Comparison of ENCODE assay signal across 8 mouse cellular contexts in genomic region chr13:23526312-23526711, GRCm38 (mm10). TPM values are rescaled to one million over a fixed set of nuclear protein-coding genes. Genes with fewer than 3 reads are reported as not detected.
DNase-seq lines count a peak whose midpoint lies in the region; ATAC-seq and TF ChIP-seq lines count a peak whose summit lies in the region.

No protein-coding gene starts in this region.

- H3K36me3 ChIP-seq in E14TG2a.4 (ENCODE audit: insufficient read depth, low read length), result no peaks in the 10 kb centered on the region
- H3K36me3 ChIP-seq in forebrain, embryonic 14.5 days (ENCODE audit: control insufficient read depth, insufficient read depth, low read length), result no peaks in the 10 kb centered on the region
- no peaks in the 10 kb centered on the region for H3K36me3 ChIP-seq in liver, embryonic 15.5 days (replicated peaks)
- H3K36me3 ChIP-seq in stomach, embryonic 16.5 days (ENCODE audit: control insufficient read depth, insufficient read depth, low read length), result no peaks in the 10 kb centered on the region

- ATAC-seq in forebrain, embryonic 14.5 days, result peak; percentile 50
- no peak for ATAC-seq in liver, embryonic 15.5 days (ENCODE audit: insufficient read depth)
- no peak; the same call in 1 of the 2 replicates for ATAC-seq in stomach, embryonic 16.5 days (ENCODE audit: insufficient read depth, low FRiP score)

- peak overlapping the region; percentile 53 for H3K4me2 ChIP-seq in forebrain, embryonic 14.5 days (ENCODE audit: low read length)
- H3K4me2 ChIP-seq in liver, embryonic 15.5 days, result peak overlapping the region; percentile 65
- peak overlapping the region; percentile 63 for H3K4me2 ChIP-seq in stomach, embryonic 16.5 days (ENCODE audit: low read depth, low read length)

- H3K27me3 ChIP-seq in E14TG2a.4 (ENCODE audit: insufficient read depth, low read length), result no peaks in the 10 kb centered on the region
- no peaks in the 10 kb centered on the region for H3K27me3 ChIP-seq in forebrain, embryonic 14.5 days (replicated peaks; ENCODE audit: control insufficient read depth, insufficient read depth, low read length)
- no peaks in the 10 kb centered on the region for H3K27me3 ChIP-seq in liver, embryonic 15.5 days
- no peaks in the 10 kb centered on the region for H3K27me3 ChIP-seq in stomach, embryonic 16.5 days (ENCODE audit: control insufficient read depth, insufficient read depth, low read length)

- H3K4me1 ChIP-seq in E14TG2a.4 (replicated peaks; ENCODE audit: low read depth, low read length), result peaks cover 28% of the 10 kb centered on the region
- H3K4me1 ChIP-seq in forebrain, embryonic 14.5 days (ENCODE audit: control insufficient read depth, insufficient read depth, low read length), result peaks cover 6% of the 10 kb centered on the region
- H3K4me1 ChIP-seq in liver, embryonic 15.5 days (replicated peaks), result peaks cover 40% of the 10 kb centered on the region
- H3K4me1 ChIP-seq in stomach, embryonic 16.5 days (ENCODE audit: control insufficient read depth, insufficient read depth, low read length), result peaks cover 8% of the 10 kb centered on the region

- no peak for TF ChIP-seq CTCF in E14TG2a.4 (conservative IDR thresholded peaks at IDR 0.05; ENCODE audit: low read length)

- peak; percentile 84 for DNase-seq in cerebellum, adult 11-12 months
- DNase-seq in forebrain, embryonic 14.5 days (ENCODE audit: low spot score), result peak; percentile 97
- peak; percentile 94 to 96 for DNase-seq in heart, postnatal 10 days
- peak; percentile 70 for DNase-seq in large intestine, adult 2 months (ENCODE audit: low read depth, low spot score)
- peak; percentile 96 for DNase-seq in neural tube, embryonic 10.5 days (ENCODE audit: extremely low spot score, low spot score)

- no peaks in the 10 kb centered on the region for H3K9me3 ChIP-seq in E14TG2a.4 (ENCODE audit: low read length)
- H3K9me3 ChIP-seq in forebrain, embryonic 14.5 days (replicated peaks; ENCODE audit: control insufficient read depth, low read length), result no peaks in the 10 kb centered on the region
- H3K9me3 ChIP-seq in liver, embryonic 15.5 days (replicated peaks), result no peaks in the 10 kb centered on the region
- no peaks in the 10 kb centered on the region for H3K9me3 ChIP-seq in stomach, embryonic 16.5 days (replicated peaks; ENCODE audit: control insufficient read depth, low read length)

- whole genome bisulfite sequencing in forebrain, embryonic 14.5 days, result under 1% methylated on average over 17 of the region's 17 CpGs
- under 1% methylated on average over 17 of the region's 17 CpGs for WGBS in large intestine, adult 2 months
- under 1% methylated on average over 17 of the region's 17 CpGs for WGBS in liver, embryonic 15.5 days (ENCODE audit: insufficient replicate concordance)
- WGBS in stomach, embryonic 16.5 days, result 1% methylated on average over 17 of the region's 17 CpGs

- intact Hi-C loops in heart, postnatal 10 days (cut with DNase I), result no loop called here

- peak overlapping the region; percentile 53; the same call in 1 of the 2 replicates for H3K27ac ChIP-seq in forebrain, embryonic 14.5 days (ENCODE audit: low read depth, low read length)
- no peak overlapping the region for H3K27ac ChIP-seq in liver, embryonic 15.5 days (replicated peaks)
- peak overlapping the region; percentile 76 for H3K27ac ChIP-seq in stomach, embryonic 16.5 days (ENCODE audit: low read length)

- peak overlapping the region; percentile 58; the same call in 1 of the 2 replicates for H3K9ac ChIP-seq in forebrain, embryonic 14.5 days (ENCODE audit: low read length)
- H3K9ac ChIP-seq in liver, embryonic 15.5 days, result peak overlapping the region; percentile 32; the same call in 1 of the 2 replicates
- peak overlapping the region; percentile 65 for H3K9ac ChIP-seq in stomach, embryonic 16.5 days (ENCODE audit: low read length)

- H3K4me3 ChIP-seq in E14TG2a.4 (replicated peaks; ENCODE audit: low read length), result peak overlapping the region; percentile 80
- H3K4me3 ChIP-seq in forebrain, embryonic 14.5 days (ENCODE audit: low read depth, low read length), result peak overlapping the region; percentile 40
- H3K4me3 ChIP-seq in liver, embryonic 15.5 days (replicated peaks), result peak overlapping the region; percentile 45
- peak overlapping the region; percentile 55 for H3K4me3 ChIP-seq in stomach, embryonic 16.5 days (replicated peaks; ENCODE audit: low read length)

RNA-seq across cellular contexts. Expression of gene Hist1h4h, which starts 4.5 kb away (rescaled TPM):
- polyA plus RNA-seq in forebrain, embryonic 14.5 days (2014; fragmentation: Nextera tagmentation; extraction: Ambion mirVana), result 4.3 and 7.1 TPM in 2 replicates
- 100 to 1,000 TPM; 743 to 812 TPM for total RNA-seq in heart, postnatal 10 days (2021)
- polyA plus RNA-seq in large intestine, adult 2 months (2012; rRNA removed), result 27.9 and 42.9 TPM in 2 replicates
- polyA plus RNA-seq in liver, embryonic 15.5 days (2015; fragmentation: Nextera tagmentation; extraction: Ambion mirVana), result 4.6 and 7.0 TPM in 2 replicates
- 5.7 and 6.3 TPM in 2 replicates for polyA plus RNA-seq in stomach, embryonic 16.5 days (2015; fragmentation: Nextera tagmentation; extraction: Ambion mirVana)

RNA-seq across cellular contexts. Expression of gene Hist1h2af, which starts 7.4 kb away (rescaled TPM):
- polyA plus RNA-seq in forebrain, embryonic 14.5 days (2014; fragmentation: Nextera tagmentation; extraction: Ambion mirVana), result 1.9 and 4.4 TPM in 2 replicates
- 100 to 1,000 TPM; 171 to 245 TPM for total RNA-seq in heart, postnatal 10 days (2021)
- 64.4 and 250 TPM in 2 replicates for polyA plus RNA-seq in large intestine, adult 2 months (2012; rRNA removed)
- 8.3 and 9.7 TPM in 2 replicates for polyA plus RNA-seq in liver, embryonic 15.5 days (2015; fragmentation: Nextera tagmentation; extraction: Ambion mirVana)
- 0.74 and 3.1 TPM in 2 replicates for polyA plus RNA-seq in stomach, embryonic 16.5 days (2015; fragmentation: Nextera tagmentation; extraction: Ambion mirVana)

RNA-seq across cellular contexts. Expression of gene Hist1h3g, which starts 8.9 kb away (rescaled TPM):
- 2.2 and 5.3 TPM in 2 replicates for polyA plus RNA-seq in forebrain, embryonic 14.5 days (2014; fragmentation: Nextera tagmentation; extraction: Ambion mirVana)
- total RNA-seq in heart, postnatal 10 days (2021), result 10 to 100 TPM; 45.9 to 66.2 TPM
- 30.9 and 39.2 TPM in 2 replicates for polyA plus RNA-seq in large intestine, adult 2 months (2012; rRNA removed)
- polyA plus RNA-seq in liver, embryonic 15.5 days (2015; fragmentation: Nextera tagmentation; extraction: Ambion mirVana), result 9.4 and 11.7 TPM in 2 replicates
- polyA plus RNA-seq in stomach, embryonic 16.5 days (2015; fragmentation: Nextera tagmentation; extraction: Ambion mirVana), result 4.7 and 6.1 TPM in 2 replicates

RNA-seq across cellular contexts. Expression of gene Hist1h2bh, which starts 16.9 kb away (rescaled TPM):
- 0.30 and 0.32 TPM in 2 replicates for polyA plus RNA-seq in forebrain, embryonic 14.5 days (2014; fragmentation: Nextera tagmentation; extraction: Ambion mirVana)
- total RNA-seq in heart, postnatal 10 days (2021), result 10 to 100 TPM in 1 of 2 experiments, 1 to 10 TPM in 1; 9.2 to 11.2 TPM
- polyA plus RNA-seq in large intestine, adult 2 months (2012; rRNA removed), result 5.2 and 6.8 TPM in 2 replicates
- polyA plus RNA-seq in liver, embryonic 15.5 days (2015; fragmentation: Nextera tagmentation; extraction: Ambion mirVana), result 1.5 and 1.6 TPM in 2 replicates
- 1.1 and 1.4 TPM in 2 replicates for polyA plus RNA-seq in stomach, embryonic 16.5 days (2015; fragmentation: Nextera tagmentation; extraction: Ambion mirVana)

RNA-seq across cellular contexts. Expression of gene Hist1h3f, which starts 17.5 kb away (rescaled TPM):
- 0.62 and 0.89 TPM in 2 replicates for polyA plus RNA-seq in forebrain, embryonic 14.5 days (2014; fragmentation: Nextera tagmentation; extraction: Ambion mirVana)
- total RNA-seq in heart, postnatal 10 days (2021), result 10 to 100 TPM; 52.6 to 63.4 TPM
- 5.9 and 7.1 TPM in 2 replicates for polyA plus RNA-seq in large intestine, adult 2 months (2012; rRNA removed)
- 0.99 and 1.4 TPM in 2 replicates for polyA plus RNA-seq in liver, embryonic 15.5 days (2015; fragmentation: Nextera tagmentation; extraction: Ambion mirVana)
- polyA plus RNA-seq in stomach, embryonic 16.5 days (2015; fragmentation: Nextera tagmentation; extraction: Ambion mirVana), result 0.81 and 0.90 TPM in 2 replicates
